Comparison of ENCODE assay signal across 23 mouse cellular contexts in the genomic region with DNA sequence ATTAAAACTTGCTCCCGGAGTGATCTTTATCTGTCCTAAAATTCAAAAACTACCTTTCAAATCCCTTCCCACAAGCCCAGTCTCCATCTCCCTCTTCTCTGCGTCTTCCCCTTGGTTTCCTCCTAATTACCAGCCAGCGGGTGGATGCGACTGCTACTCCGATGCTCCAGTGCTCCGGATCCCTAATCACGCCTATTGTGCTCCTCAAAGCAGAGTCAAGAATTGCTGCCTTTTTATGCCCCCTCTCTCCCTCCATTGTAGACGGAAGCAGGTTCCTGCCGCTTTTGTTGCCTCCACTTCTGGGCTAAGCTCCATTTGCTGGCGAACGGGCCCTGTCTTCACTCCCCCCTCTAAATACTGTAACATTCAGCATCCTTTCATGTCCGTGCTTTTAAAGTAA.
A peak's percentile ranks its signal among the peaks of the same experiment; 100 is the strongest.
DNase-seq lines count a peak whose midpoint lies in the region; ATAC-seq lines count a peak whose summit lies in the region.
"Had no signal": no experiment of that assay in that cellular context is flagged by ENCODE, and none has a peak within 500 bp of the region (broad histone marks: within the 10 kb centered on the region; RNA-seq: fewer than 3 reads in every experiment).

No protein-coding gene starts in this region.

- H3K27me3 ChIP-seq in midbrain, embryonic 11.5 days (ENCODE audit: control insufficient read depth, insufficient read depth, low read length) = no peaks in the 10 kb centered on the region
- peaks cover 21% of the 10 kb centered on the region for H3K27me3 ChIP-seq in midbrain, embryonic 13.5 days
- H3K27me3 ChIP-seq in forebrain, embryonic 14.5 days (replicated peaks; ENCODE audit: control insufficient read depth, insufficient read depth, low read length) = peaks cover 13% of the 10 kb centered on the region; the same call in 1 of the 2 replicates
- H3K27me3 ChIP-seq in midbrain, embryonic 15.5 days (replicated peaks) = peaks cover 6% of the 10 kb centered on the region
- no peaks in the 10 kb centered on the region; the same call in 1 of the 2 replicates for H3K27me3 ChIP-seq in liver, embryonic 11.5 days (replicated peaks; ENCODE audit: control insufficient read depth, insufficient read depth, low read length)
- H3K27me3 ChIP-seq: embryonic facial prominence, embryonic 12.5 days; lung, embryonic 15.5 days; megakaryocyte, embryonic 14.5 days had no signal

- no peak overlapping the region for H3K9ac ChIP-seq in midbrain, embryonic 11.5 days (ENCODE audit: low read length)
- H3K9ac ChIP-seq in midbrain, embryonic 13.5 days (replicated peaks) = no peak overlapping the region
- no peak overlapping the region for H3K9ac ChIP-seq in forebrain, embryonic 14.5 days (ENCODE audit: low read length)
- H3K9ac ChIP-seq in midbrain, embryonic 15.5 days = no peak overlapping the region
- no peak overlapping the region for H3K9ac ChIP-seq in liver, embryonic 11.5 days (ENCODE audit: low read depth, low read length)
- H3K9ac ChIP-seq: embryonic facial prominence, embryonic 12.5 days; kidney, embryonic 15.5 days; liver, embryonic 14.5 days; lung, embryonic 15.5 days had no signal

- peak; percentile 89 for DNase-seq in midbrain, embryonic 11.5 days (ENCODE audit: low spot score, missing footprints)
- DNase-seq in embryo, embryonic 11 days = peak; percentile 20
- DNase-seq in forebrain, embryonic 14.5 days (ENCODE audit: low spot score) = peak; percentile 61
- no peak for DNase-seq in liver, embryonic 11.5 days (ENCODE audit: low spot score)
- DNase-seq in adrenal gland, postnatal 4 days (ENCODE audit: low spot score in 2 of 2) = no peak
- DNase-seq in ovary, postnatal 36 days (ENCODE audit: low spot score) = no peak
- DNase-seq: adrenal gland, adult 8-10 months; cerebellum, adult 8-10 months; kidney, adult 11 months; kidney, postnatal 36 days; layer of hippocampus, postnatal 36 days; lung, postnatal 36 days; right cerebral cortex, postnatal 25 days; spleen, adult 18-20 months had no signal

- WGBS in midbrain, embryonic 11.5 days = 30% methylated on average over 12 of the region's 12 CpGs
- WGBS in midbrain, embryonic 13.5 days = 10% methylated on average over 12 of the region's 12 CpGs
- 10% methylated on average over 12 of the region's 12 CpGs for WGBS in forebrain, embryonic 14.5 days
- 23% methylated on average over 12 of the region's 12 CpGs for WGBS in midbrain, embryonic 15.5 days
- 82% methylated on average over 12 of the region's 12 CpGs for WGBS in liver, embryonic 11.5 days

- no peaks in the 10 kb centered on the region for H3K36me3 ChIP-seq in midbrain, embryonic 11.5 days (ENCODE audit: control insufficient read depth, insufficient read depth, low read length)
- H3K36me3 ChIP-seq in midbrain, embryonic 13.5 days = no peaks in the 10 kb centered on the region
- H3K36me3 ChIP-seq in forebrain, embryonic 14.5 days (ENCODE audit: control insufficient read depth, insufficient read depth, low read length) = no peaks in the 10 kb centered on the region
- no peaks in the 10 kb centered on the region for H3K36me3 ChIP-seq in midbrain, embryonic 15.5 days (replicated peaks)
- no peaks in the 10 kb centered on the region for H3K36me3 ChIP-seq in liver, embryonic 11.5 days (ENCODE audit: control insufficient read depth, insufficient read depth, low read length)
- H3K36me3 ChIP-seq: embryonic facial prominence, embryonic 12.5 days; kidney, embryonic 15.5 days; lung, embryonic 15.5 days had no signal

- H3K4me2 ChIP-seq in midbrain, embryonic 11.5 days = peak overlapping the region; percentile 9; the same call in 1 of the 2 replicates
- H3K4me2 ChIP-seq in midbrain, embryonic 13.5 days (replicated peaks) = no peak overlapping the region
- peak overlapping the region; percentile 23; the same call in 1 of the 2 replicates for H3K4me2 ChIP-seq in forebrain, embryonic 14.5 days (ENCODE audit: low read length)
- H3K4me2 ChIP-seq in midbrain, embryonic 15.5 days = 0 out of 2 replicates have a peak overlapping the region, but pooled peaks have one; percentile 1
- no peak overlapping the region for H3K4me2 ChIP-seq in liver, embryonic 11.5 days
- H3K4me2 ChIP-seq: embryonic facial prominence, embryonic 12.5 days; heart, embryonic 11.5 days; kidney, embryonic 15.5 days; lung, embryonic 15.5 days had no signal

- H3K9me3 ChIP-seq in midbrain, embryonic 11.5 days (ENCODE audit: control insufficient read depth, low read length) = no peaks in the 10 kb centered on the region
- H3K9me3 ChIP-seq in midbrain, embryonic 13.5 days = no peaks in the 10 kb centered on the region
- no peaks in the 10 kb centered on the region for H3K9me3 ChIP-seq in forebrain, embryonic 14.5 days (replicated peaks; ENCODE audit: control insufficient read depth, low read length)
- H3K9me3 ChIP-seq in midbrain, embryonic 15.5 days = no peaks in the 10 kb centered on the region
- no peaks in the 10 kb centered on the region for H3K9me3 ChIP-seq in liver, embryonic 11.5 days (ENCODE audit: control insufficient read depth, low read length)
- H3K9me3 ChIP-seq: embryonic facial prominence, embryonic 12.5 days; kidney, embryonic 15.5 days; lung, embryonic 15.5 days had no signal

- no peak overlapping the region for H3K4me3 ChIP-seq in midbrain, embryonic 11.5 days (ENCODE audit: low read depth, low read length)
- no peak overlapping the region for H3K4me3 ChIP-seq in midbrain, embryonic 13.5 days (replicated peaks)
- H3K4me3 ChIP-seq in forebrain, embryonic 14.5 days (ENCODE audit: low read depth, low read length) = no peak overlapping the region
- H3K4me3 ChIP-seq in midbrain, embryonic 15.5 days = no peak overlapping the region
- no peak overlapping the region for H3K4me3 ChIP-seq in liver, embryonic 11.5 days (ENCODE audit: low read depth, low read length)
- H3K4me3 ChIP-seq: embryonic facial prominence, embryonic 12.5 days; kidney, embryonic 15.5 days; lung, embryonic 15.5 days; megakaryocyte, embryonic 14.5 days had no signal

- no peak for ATAC-seq in midbrain, embryonic 11.5 days (ENCODE audit: low FRiP score)
- ATAC-seq in midbrain, embryonic 13.5 days = no peak
- peak; percentile 53 for ATAC-seq in forebrain, embryonic 14.5 days
- no peak for ATAC-seq in midbrain, embryonic 15.5 days (replicated peaks)
- ATAC-seq in liver, embryonic 11.5 days (replicated peaks; ENCODE audit: low FRiP score) = no peak
- ATAC-seq: activated CD4-positive, CD25-positive, alpha-beta regulatory T cell, adult 4 months had no signal

- no peak overlapping the region for H3K27ac ChIP-seq in midbrain, embryonic 11.5 days (ENCODE audit: low read depth, low read length)
- no peak overlapping the region for H3K27ac ChIP-seq in midbrain, embryonic 13.5 days
- H3K27ac ChIP-seq in forebrain, embryonic 14.5 days (ENCODE audit: low read depth, low read length) = no peak overlapping the region
- no peak overlapping the region for H3K27ac ChIP-seq in midbrain, embryonic 15.5 days
- no peak overlapping the region for H3K27ac ChIP-seq in liver, embryonic 11.5 days (ENCODE audit: low read depth, low read length)
- H3K27ac ChIP-seq: embryonic facial prominence, embryonic 12.5 days; kidney, embryonic 15.5 days; liver, embryonic 14.5 days; lung, embryonic 15.5 days had no signal

- peaks cover 16% of the 10 kb centered on the region for H3K4me1 ChIP-seq in midbrain, embryonic 11.5 days (ENCODE audit: control insufficient read depth, insufficient read depth, low read length)
- peaks cover 34% of the 10 kb centered on the region for H3K4me1 ChIP-seq in midbrain, embryonic 13.5 days (replicated peaks)
- H3K4me1 ChIP-seq in forebrain, embryonic 14.5 days (ENCODE audit: control insufficient read depth, insufficient read depth, low read length) = 0 out of 2 replicates have a peak, but pooled peaks cover 2% of the 10 kb centered on the region
- H3K4me1 ChIP-seq in midbrain, embryonic 15.5 days = peaks cover 16% of the 10 kb centered on the region
- H3K4me1 ChIP-seq in liver, embryonic 11.5 days (replicated peaks; ENCODE audit: control insufficient read depth, insufficient read depth, low read length) = no peaks in the 10 kb centered on the region
- H3K4me1 ChIP-seq: embryonic facial prominence, embryonic 12.5 days; lung, embryonic 15.5 days; megakaryocyte, embryonic 14.5 days had no signal

Comparison
In these comparisons a context has a peak if more than half of its experiments do, and no peak if none do; other contexts are left out.
1. H3K4me2 ChIP-seq: peak in midbrain, embryonic 11.5 days (single experiment), forebrain, embryonic 14.5 days (single experiment) and midbrain, embryonic 15.5 days (single experiment); none in midbrain, embryonic 13.5 days (single experiment) and liver, embryonic 11.5 days (single experiment).
2. DNase-seq: peak in midbrain, embryonic 11.5 days (single experiment), embryo, embryonic 11 days (single experiment) and forebrain, embryonic 14.5 days (single experiment); none in liver, embryonic 11.5 days (single experiment), adrenal gland, postnatal 4 days (0 of 2) and ovary, postnatal 36 days (single experiment).